Mouse (Mus musculus) bone marrow macrophage, adult 2 months (primary cell): ENCODE data around the gene Thada. TPM values are rescaled to one million over a fixed set of nuclear protein-coding genes. Genes with fewer than 3 reads are reported as not detected.

ENCODE experiments used
- H3K27ac ChIP-seq: 2 replicates; pipeline ENCODE4 v1.5.1; 2012; ENCODE audit warnings: low read depth, low read length; ENCODE audit not compliant: insufficient read depth
- H3K4me1 ChIP-seq: 2 replicates; pipeline ENCODE4 v1.6.1; 2012; ENCODE audit warnings: low read length; ENCODE audit not compliant: control insufficient read depth, insufficient read depth
- H3K4me3 ChIP-seq: 2 replicates; pipeline ENCODE4 v1.5.1; 2012; ENCODE audit warnings: mild to moderate bottlenecking, low read length, moderate library complexity; ENCODE audit not compliant: insufficient read depth
- CTCF ChIP-seq: IDR thresholded peaks from 2 replicates; pipeline ENCODE4 v1.5.1; 2012; ENCODE audit warnings: low read depth, mild to moderate bottlenecking, low read length, moderate library complexity
- POLR2A ChIP-seq: IDR thresholded peaks from 2 replicates; pipeline ENCODE4 v1.6.1; 2012; ENCODE audit warnings: mild to moderate bottlenecking, low read depth, low read length, borderline replicate concordance
- polyA plus RNA-seq: library from polyadenylated mRNA; stranded (reverse); fragments of >200 nt; gene quantifications from 2 replicates; pipeline ENCODE4 v1.2.4, GENCODE M21; 2012; ENCODE audit not compliant: missing spikeins, insufficient read depth, insufficient read length

The Thada gene
- polyA plus RNA-seq, 1 experiment = 6.6 TPM

DNA sequence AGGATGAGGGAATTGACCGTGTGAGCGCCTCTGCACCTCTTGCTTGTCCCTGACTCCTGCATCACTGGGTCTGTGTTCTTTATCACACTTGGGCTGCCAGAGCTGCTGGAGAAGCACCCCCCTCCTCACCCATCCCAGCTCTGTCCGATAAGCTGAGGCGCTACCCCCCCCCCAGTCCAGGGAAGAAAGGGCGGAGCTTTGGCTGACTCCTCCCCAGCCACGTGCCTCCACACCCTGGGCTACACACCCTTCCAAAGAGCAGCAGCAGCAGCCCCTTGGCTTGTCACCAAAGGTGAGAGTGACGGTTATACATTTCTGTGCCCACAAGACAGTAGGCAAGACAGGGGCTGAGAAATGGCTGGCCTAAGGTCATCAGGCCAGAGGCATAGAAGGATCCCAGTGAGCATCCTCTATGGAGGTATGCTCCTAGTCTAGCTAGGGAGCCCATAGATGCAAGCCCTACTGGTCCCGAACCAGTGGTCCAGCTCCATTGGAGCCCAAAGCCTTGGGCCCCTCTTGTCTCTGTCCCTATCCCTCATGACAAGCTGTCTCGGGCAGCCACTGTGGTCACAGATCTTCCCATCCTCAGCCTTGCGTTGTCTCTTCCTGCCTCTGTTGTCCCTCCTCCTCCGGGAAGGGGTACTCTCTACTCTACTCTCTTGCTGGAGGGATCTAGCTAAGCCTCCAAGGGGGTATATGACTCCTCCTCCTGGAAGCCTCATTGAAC, 311.5 kb downstream of the Thada start:
- Histone ChIP-seq H3K4me3 (no peak overlapping the region), H3K4me1 (peaks cover 33% of the 10 kb centered on the region), H3K27ac (no peak overlapping the region)
- no peak for TF ChIP-seq CTCF

DNA sequence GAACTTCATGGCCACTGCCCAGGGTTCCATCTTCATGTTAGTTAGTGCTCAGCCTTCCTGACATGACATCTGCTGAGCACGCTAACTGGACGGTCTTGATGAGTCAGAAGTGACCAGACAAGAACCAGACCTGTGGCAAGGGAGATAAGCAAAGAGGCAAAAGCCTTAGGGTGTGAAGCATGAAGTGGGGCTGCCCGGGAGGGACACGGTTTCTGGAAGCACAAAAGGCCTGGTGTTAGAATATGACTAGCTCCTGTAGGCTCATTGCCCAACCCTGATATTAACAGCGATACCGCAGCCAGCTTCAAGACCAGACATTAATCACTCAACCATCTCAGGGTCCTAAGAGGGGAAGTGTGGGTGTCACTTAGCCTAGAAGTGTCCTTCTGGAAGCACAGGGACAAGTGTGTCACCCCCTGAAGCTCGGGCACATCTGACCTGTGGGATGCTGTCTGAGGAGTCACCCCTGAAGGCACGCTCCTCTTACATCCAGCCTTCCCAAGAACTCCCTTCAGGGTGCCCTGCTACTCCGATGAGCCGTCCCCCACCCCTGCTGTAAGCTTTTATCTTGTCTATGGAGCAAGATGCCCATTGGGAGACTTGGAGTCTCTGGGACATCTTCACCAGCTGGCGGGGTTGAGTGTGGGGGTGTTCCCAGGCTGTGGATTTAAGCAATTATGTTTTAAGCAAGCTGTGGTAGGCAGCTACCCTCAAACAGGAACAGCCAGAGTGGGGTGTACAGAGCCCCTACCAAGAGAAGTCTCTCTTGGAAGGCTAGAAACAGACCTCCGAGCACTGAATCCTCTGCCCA, 312.8 kb downstream of the Thada start:
- H3K4me1 ChIP-seq = peaks cover 44% of the 10 kb centered on the region
- H3K27ac ChIP-seq = no peak overlapping the region
- no peak overlapping the region for H3K4me3 ChIP-seq
- TF ChIP-seq CTCF = no peak
- TF ChIP-seq POLR2A = no peak

DNA sequence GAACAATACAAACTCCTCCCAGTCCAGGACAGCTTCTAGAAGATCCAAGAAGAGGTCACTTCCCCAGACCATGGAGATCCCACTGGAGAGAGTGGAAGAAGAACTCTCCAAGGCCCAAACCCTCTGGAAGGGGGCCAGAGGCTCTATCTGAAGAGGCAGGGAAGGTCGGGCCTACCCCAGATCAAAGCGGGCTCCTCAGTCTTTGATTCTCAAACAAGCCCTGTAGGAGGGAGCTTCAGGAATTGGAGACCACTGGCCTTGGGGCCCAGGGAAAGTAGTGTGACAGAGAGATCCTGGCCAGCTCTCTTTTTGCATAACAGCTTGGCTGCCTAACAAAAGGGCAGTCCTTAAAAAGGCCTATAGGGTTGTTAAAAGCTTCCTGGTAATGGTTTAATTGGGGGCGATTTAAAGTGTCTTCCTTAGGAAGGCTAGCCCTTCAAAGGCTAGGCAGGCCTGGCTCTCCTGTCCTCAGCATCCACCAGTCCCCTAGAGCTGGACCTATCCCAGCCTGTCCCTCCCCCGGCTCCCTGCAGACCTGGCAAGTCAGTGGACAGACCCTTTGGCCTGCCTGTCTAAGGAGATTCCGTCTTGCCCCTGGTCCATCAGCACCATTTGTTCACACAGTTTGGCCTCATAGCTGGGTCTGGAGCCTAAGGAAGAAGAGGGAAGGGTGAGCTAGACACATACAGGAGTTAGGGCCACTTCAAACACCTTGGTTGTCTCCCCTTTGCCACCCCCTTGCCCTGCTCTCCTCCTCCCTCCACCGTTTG, 313.6 kb downstream of the Thada start:
- no peak overlapping the region for H3K27ac ChIP-seq

DNA sequence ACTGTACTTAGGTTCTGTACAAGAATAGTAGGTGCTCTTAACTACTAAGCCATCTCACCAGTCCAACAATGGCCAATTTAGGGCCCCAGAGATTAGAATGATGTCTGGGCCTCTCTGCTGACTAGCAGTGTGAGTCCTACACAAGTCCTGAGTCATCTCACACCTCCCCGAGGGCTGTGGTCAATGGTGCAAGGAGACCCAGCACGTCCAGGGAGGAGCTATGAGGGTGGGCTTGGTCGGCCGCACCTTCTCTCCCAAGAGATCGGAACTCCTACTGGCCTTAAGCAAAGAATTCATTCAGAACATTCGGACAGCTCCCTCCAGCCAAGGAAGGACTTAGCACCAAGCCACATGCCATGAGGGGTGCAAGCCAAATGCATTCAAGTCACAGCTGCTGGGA, 314.7 kb downstream of the Thada start:
- H3K27ac ChIP-seq = no peak overlapping the region
- H3K4me1 ChIP-seq = peaks cover 54% of the 10 kb centered on the region
- TF ChIP-seq CTCF = no peak
- H3K4me3 ChIP-seq = no peak overlapping the region

More for the DNA sequence above, 313.6 kb downstream of the Thada start:
- peaks cover 52% of the 10 kb centered on the region for H3K4me1 ChIP-seq
- H3K4me3 ChIP-seq = no peak overlapping the region
- TF ChIP-seq POLR2A = no peak

DNA sequence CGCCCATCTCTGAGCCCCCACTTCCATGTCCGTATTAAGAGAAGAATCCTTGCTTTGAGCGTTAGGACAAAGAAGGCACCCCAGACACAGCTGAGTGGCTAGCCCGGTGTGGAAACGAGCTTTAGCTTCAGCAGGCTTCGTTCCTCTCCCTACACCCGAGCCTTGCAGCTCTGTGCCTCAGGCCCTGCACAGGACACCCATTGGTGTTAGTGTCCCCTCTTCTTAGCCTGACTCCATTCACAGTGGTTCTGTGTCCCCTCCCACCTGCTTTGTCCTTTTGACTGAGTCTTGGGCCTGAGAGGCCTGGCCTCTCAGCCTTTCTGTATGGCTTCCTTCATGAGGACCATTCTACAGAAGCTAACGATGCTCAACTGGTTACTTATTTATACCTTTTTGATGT, 315.7 kb downstream of the Thada start:
- Histone ChIP-seq H3K27ac (no peak overlapping the region), H3K4me3 (no peak overlapping the region), H3K4me1 (peaks cover 57% of the 10 kb centered on the region)
- TF ChIP-seq POLR2A (no peak), CTCF (no peak)

DNA sequence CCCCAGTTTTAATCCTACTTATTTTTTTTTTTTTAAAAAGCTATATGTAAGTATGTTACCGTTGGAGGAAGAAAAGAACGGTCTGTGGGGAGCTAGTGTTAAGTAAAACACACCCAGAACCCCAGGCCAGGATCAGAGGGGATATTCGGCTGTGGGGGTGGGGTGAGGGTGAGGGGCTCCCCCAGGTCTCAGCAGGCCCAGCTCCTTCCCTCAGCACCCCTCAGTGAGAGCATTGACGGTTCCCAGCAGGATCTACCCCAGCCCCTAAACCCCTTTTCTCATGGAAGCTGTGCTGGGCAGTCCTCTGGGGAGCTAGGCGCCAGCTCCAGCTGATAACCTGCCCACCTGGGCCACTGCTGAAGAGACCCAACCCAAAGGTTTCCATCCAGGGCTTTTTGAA, 316.4 kb downstream of the Thada start:
- peaks cover 63% of the 10 kb centered on the region for H3K4me1 ChIP-seq
- no peak overlapping the region for H3K4me3 ChIP-seq
- TF ChIP-seq POLR2A = no peak
- TF ChIP-seq CTCF = no peak
- peak overlapping the region; percentile 83 for H3K27ac ChIP-seq

DNA sequence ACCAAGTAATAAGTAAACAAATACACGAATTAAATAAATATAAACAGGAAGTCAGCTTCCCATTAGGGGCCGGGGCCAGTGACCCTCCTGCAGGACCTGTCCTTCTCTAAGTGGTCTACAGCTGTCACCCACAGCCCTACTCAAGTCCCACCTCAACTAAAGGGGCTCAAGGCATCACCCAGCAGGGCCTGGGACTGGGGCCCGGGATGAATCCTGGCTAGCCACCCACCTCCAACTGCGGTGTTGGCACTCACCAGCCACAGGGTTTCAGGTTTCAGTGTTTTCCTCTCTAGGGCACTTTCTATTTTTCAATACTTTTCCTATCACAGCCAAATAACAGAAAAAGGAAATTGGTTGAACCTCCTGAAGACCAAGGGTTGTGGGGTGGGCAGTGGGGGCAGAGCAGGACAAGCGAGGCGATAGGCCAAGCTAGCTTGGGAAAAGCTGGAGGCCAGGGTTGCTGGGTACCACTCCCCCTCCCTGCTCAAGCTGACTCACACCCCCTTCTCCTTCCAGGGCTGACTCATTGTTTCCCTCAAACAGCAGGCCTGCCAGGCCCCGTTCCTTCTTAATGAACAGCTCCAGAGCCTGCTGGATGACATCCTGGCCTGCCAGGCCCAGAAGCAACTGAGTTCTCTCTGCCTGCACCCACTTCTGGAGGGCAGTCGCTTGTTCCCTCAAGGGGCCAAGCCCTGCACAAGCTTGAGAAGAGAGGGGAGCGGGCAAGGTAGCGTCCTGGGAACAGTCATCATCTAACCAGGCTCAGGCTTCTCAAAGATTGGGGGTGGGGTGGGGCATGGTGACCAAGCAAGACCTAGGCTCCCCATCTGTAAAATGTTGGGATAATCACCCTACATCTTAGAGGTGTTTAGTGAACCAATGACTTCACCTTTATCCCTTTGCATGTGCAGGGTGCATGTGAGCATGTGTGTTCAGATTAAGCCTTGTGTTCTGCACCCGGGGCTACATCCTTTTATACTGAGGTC, 317.2 kb downstream of the Thada start:
- TF ChIP-seq POLR2A = no peak
- Histone ChIP-seq H3K4me3 (no peak overlapping the region), H3K27ac (peak overlapping the region; percentile 83), H3K4me1 (peaks cover 63% of the 10 kb centered on the region)

DNA sequence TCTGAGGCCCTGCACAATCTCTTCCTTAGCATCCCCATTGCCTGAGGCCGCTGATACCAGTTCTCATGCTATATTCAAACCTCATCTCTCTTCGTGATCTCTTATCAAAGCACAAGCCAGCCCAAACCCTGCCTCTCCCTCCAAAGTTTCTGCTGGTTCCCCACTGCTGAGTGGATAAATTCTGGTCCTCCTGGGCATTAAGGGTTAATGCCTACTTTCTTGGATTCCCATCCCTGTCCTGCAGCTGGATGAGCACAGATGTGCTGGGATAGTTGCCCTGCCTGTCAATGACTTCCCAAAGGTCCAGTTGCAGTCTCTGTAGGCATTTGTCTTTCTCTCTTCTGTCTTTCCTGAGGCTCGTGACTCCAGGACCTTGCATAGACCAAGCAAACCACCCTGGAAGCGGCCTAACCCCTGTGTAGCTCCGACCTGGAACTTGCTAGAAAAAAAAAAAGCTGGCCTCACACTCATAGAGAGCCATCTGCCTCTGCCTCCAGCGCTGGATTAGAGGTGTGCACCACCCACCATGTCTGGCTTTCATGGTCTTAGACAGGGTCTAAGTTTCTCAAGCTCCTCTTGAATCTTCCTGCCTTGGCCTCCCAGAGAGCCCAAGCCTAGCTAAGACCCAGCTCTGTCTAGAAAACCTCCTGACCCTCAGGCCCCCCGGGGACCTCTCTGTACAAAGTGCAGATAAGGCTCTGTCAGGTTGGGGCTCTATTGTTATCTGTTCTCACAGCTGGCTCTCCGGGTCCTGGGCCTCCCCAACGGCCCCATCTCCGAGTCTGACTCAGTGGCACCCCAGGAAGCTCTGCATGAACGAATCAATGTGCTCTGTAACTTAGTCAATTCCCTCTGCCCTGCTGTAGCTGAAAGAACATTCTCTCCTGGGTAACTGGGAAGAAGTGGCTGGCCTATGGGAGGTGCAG, 318.6 kb downstream of the Thada start:
- TF ChIP-seq CTCF (no peak), POLR2A (no peak)
- no peak overlapping the region for H3K27ac ChIP-seq
- peaks cover 63% of the 10 kb centered on the region for H3K4me1 ChIP-seq
- no peak overlapping the region for H3K4me3 ChIP-seq
